Mouse (Mus musculus): Measurements from ENCODE around the gene Unc79.

DNA sequence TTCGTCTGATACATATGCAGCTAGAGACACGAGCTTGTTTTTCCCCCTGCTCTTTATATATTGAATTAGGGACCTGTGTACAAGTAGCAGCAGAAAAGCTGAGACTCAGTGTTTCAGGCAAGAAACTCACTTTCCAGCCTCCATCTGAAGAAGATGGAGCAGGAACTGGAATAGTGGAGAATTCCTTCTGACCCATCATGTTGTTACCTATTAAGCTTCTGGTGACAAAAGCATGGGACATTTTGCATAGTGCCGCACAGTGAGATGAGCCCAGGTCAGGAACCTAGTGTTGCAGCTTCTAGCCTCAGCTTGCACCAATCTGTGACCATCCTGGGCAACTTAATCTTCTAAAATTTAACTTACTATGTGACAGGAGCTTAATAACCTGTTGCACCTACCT, 92.7 kb downstream of the Unc79 start:
- no peak for TF ChIP-seq EP300 (IDR thresholded peaks at IDR 0.05; ENCODE audit: low read depth)
- no peak for TF ChIP-seq CTCF (IDR thresholded peaks at IDR 0.05; ENCODE audit: low read depth)
